ENCODE assay signal across 31 mouse cellular contexts in the genomic region with DNA sequence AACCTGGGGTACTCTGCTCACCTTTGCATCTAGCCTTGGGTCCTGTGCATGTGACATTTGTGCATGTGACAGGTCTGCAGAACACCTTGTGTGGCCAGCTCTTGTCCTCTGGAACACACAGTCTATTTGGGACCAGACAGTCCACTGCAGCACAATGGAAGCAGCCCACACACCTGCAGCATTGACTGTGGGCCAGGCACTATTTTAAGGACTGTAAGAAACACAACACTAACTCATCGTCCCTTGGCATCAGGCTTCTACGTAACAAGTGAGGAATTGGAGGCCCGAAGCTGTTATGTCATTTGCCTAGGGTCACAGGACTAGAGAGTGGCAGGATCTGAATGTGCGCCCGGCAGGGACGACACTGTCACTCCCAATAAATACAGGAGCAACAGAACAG. TPM values are rescaled to one million over a fixed set of nuclear protein-coding genes. Genes with fewer than 3 reads are reported as not detected.
"Had no signal": no experiment of that assay in that cellular context is flagged by ENCODE, and none has a peak within 500 bp of the region (broad histone marks: within the 10 kb centered on the region; RNA-seq: fewer than 3 reads in every experiment).

No protein-coding gene starts in this region.

- H3K4me3 ChIP-seq: limb, embryonic 10.5 days; limb, embryonic 12.5 days; limb, embryonic 13.5 days; limb, embryonic 15.5 days; liver, embryonic 12.5 days; liver, embryonic 13.5 days; liver, embryonic 15.5 days; lung, embryonic 15.5 days; megakaryocyte, embryonic 14.5 days; midbrain, embryonic 10.5 days; midbrain, embryonic 12.5 days; midbrain, embryonic 13.5 days; midbrain, embryonic 15.5 days; myocyte; neural tube, embryonic 12.5 days had no signal

- DNase-seq: liver; liver, embryonic 13.5 days; liver, postnatal 0 days; lung, adult 18-20 months; lung, adult 2 months; lung, embryonic 14.5 days; lung, postnatal 10 days; lung, postnatal 14 days; lung, postnatal 36 days; lung, postnatal 4 days; midbrain, embryonic 14.5 days had no signal

- H3K27ac ChIP-seq: limb, embryonic 10.5 days; limb, embryonic 12.5 days; limb, embryonic 13.5 days; limb, embryonic 15.5 days; liver, embryonic 12.5 days; liver, embryonic 13.5 days; liver, embryonic 14.5 days; liver, embryonic 15.5 days; lung, embryonic 15.5 days; macrophage; midbrain, embryonic 10.5 days; midbrain, embryonic 12.5 days; midbrain, embryonic 13.5 days; midbrain, embryonic 15.5 days; neural tube, embryonic 12.5 days had no signal

RNA-seq across cellular contexts. Expression of a gene that starts 12.4 kb away (rescaled TPM):
- total RNA-seq: megakaryocyte progenitor cell, adult 5-6 weeks; megakaryocyte, adult 5-6 weeks; megakaryocyte-erythroid progenitor cell, adult 5-6 weeks; monocyte, adult 5-6 weeks had no signal
